Mouse (Mus musculus) forebrain, embryonic 10.5 days (tissue): ENCODE data around the gene Rasgrp2. TPM values are rescaled to one million over a fixed set of nuclear protein-coding genes. Genes with fewer than 3 reads are reported as not detected.
A peak's percentile ranks its signal among the peaks of the same experiment; 100 is the strongest.

ENCODE experiments used
- DNase-seq: peaks from one replicate; pipeline ENCODE4 v3.0.0-alpha.2; 2017; ENCODE audit warnings: low spot score; ENCODE audit errors: extremely low spot score
- H3K27ac ChIP-seq: fragments of 300-500 bp; sonication (generic); 2 replicates; pipeline ENCODE4 v1.5.1; 2016; ENCODE audit warnings: mild to moderate bottlenecking
- H3K27me3 ChIP-seq: fragments of 300-500 bp; sonication (generic); 2 replicates; pipeline ENCODE4 v1.6.1; 2016; ENCODE audit warnings: mild to moderate bottlenecking; ENCODE audit not compliant: poor library complexity, severe bottlenecking
- H3K36me3 ChIP-seq: fragments of 300-500 bp; sonication (generic); replicated peaks from 2 replicates; pipeline ENCODE4 v1.6.1; 2016; ENCODE audit warnings: mild to moderate bottlenecking, moderate library complexity
- H3K4me1 ChIP-seq: fragments of 300-500 bp; sonication (generic); 2 replicates; pipeline ENCODE4 v1.6.1; 2016
- H3K4me3 ChIP-seq: fragments of 300-500 bp; sonication (generic); 2 replicates; pipeline ENCODE4 v1.5.1; 2016; ENCODE audit warnings: mild to moderate bottlenecking, moderate library complexity
- H3K9me3 ChIP-seq: fragments of 300-500 bp; sonication (generic); 2 replicates; pipeline ENCODE4 v1.6.1; 2016; ENCODE audit warnings: mild to moderate bottlenecking, moderate library complexity
- WGBS: fragments of 180-500 bp; shearing (Covaris S2); methylation state at CpG from one replicate; pipeline ENCODE4 v1.1.7; 2016; 5-methylcytosine and 5-hydroxymethylcytosine counted together
- polyA plus RNA-seq: library from polyadenylated mRNA; unstranded; fragments of >200 nt; fragmentation: Nextera tagmentation; extraction: Ambion mirVana; gene quantifications from 2 replicates; pipeline ENCODE4 v1.2.1, GENCODE M21; 2016

The Rasgrp2 gene
- polyA plus RNA-seq, 1 experiment from 2014 or later, result 17.0 TPM

DNA sequence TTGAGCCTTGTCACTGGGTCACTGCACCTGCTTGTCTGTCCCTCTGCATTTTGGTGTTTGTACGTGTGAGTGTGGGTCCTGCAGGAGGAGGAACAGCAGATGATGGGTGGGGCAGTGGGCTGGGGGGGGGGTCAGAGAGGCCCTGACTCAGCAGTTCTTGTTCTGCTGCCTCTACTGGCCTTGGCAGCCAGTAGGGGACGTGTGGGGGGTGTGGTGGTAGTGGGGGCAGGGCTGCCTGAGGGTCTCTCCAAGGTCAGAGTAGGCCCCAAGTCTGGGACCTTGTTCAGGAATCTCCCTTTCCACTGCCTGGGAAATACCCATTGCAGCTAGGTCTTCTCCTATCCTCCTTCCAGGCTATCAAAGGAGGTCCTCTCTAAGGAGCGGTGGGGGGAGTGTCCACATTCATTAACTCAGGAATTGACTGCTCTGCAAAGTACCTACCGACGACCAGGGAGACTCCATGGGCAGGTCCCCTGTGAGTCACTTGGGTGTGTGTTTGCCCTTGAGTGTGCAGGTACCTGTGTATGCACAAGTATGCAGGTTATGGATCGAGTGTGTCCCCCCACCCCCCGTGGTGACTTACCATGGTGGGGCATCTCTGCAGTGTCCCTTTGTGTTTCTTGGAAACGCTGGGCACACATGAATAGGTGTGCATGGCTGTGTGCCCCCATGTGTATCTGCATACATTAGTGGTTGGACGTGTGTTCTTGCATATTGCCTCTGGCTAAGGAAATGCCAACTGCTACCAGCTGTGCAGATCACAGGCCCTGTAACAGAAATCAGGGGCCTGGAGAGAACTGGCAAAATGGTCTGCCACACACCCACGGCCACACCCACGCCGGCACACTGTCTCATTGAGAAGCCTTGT is 18.0 kb downstream of the Rasgrp2 start:
- 68% methylated on average over 12 of the region's 12 CpGs for WGBS
- Histone ChIP-seq H3K36me3 (no peaks in the 10 kb centered on the region), H3K4me3 (peak overlapping the region; percentile 24; the same call in 1 of the 2 replicates), H3K27ac (peak overlapping the region; percentile 66), H3K27me3 (peaks cover 67% of the 10 kb centered on the region), H3K4me1 (peaks cover 77% of the 10 kb centered on the region), H3K9me3 (no peaks in the 10 kb centered on the region)
- no peak for DNase-seq

DNA sequence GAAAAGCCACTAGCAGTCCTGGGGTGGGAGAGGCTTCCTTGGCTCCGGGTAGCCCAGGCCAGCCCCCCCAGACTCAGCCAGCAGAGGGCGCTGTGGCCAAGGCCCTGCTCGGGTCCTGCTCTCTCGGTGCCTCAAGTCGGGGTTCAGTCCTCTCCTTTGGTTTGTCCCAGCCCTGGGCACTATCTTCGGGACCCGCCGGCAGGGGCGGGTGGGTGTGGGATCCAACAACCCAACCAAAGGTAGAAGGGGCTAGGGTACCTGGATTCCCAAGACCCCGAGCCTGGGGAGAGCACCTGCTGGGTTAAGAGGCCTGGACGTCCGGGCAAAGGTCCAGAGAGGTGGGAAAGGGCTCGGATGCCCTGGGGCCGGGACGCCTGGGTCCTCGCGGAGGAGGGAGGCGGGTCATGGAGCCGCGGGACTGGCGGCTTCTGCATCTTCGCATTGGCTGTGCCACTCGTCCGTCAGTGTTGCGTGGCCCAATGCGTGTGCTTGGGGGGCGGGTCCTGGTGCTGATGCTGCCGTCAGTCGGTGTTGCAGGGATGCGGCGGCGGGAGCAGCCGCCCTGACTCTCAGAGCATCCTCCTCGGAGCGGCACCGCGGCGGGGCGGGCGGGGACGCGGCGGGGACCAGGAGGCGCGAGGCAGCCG is 19.2 kb downstream of the Rasgrp2 start, which contains the start of gene Nrxn2:
Gene Nrxn2, plus strand, starts transcription at position 499 of the 647 bp plus-strand sequence.
- Histone ChIP-seq H3K9me3 (no peaks in the 10 kb centered on the region), H3K27ac (peak within 1 kb of the TSS; percentile 88), H3K27me3 (peaks cover 74% of the 10 kb centered on the region), H3K36me3 (no peaks in the 10 kb centered on the region), H3K4me1 (peaks cover 68% of the 10 kb centered on the region), H3K4me3 (peak within 1 kb of the TSS; percentile 68)
- WGBS, result under 1% methylated on average over 46 of the region's 46 CpGs
- peak; percentile 89 for DNase-seq

DNA sequence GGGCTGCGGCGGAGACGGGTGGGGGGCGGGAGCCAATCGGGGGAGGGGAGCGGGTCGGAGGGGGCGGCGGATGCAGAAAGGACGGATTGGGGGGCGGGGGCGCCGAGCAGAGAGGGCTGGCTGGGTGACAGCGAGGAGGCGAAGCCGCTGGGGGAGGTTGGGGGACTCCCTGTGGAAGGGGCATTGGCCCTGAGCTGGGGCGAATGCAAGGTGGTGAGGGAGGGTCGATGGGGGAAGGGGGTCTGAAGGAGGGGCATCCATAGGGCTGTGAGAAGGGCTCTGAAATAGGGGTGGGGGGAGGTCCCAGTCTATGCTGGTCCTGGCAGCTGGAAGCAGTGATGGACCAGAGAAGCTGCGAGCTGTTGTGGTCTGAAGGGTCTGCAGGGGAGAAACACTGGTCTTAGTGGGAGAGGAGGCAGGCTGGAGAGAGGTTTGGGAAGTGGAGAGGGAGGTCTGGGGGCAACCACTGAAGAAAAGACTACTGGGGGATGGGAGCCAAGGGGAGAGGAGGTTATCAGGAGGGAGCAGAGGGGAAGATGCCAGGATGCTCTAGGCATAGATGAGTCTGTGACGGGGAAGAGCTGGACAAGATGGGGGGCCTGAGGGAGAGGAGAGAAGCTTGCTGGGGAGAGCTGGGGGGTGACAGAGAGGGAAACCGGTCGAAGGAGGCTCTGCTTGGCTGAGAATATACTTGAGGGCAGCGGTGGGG is 20.0 kb downstream of the Rasgrp2 start:
- Histone ChIP-seq H3K4me3 (peak overlapping the region; percentile 68), H3K36me3 (no peaks in the 10 kb centered on the region), H3K9me3 (no peaks in the 10 kb centered on the region), H3K27ac (peak overlapping the region; percentile 88), H3K27me3 (peaks cover 77% of the 10 kb centered on the region), H3K4me1 (peaks cover 67% of the 10 kb centered on the region)
- DNase-seq, result no peak
- 5% methylated on average over 22 of the region's 23 CpGs for WGBS

DNA sequence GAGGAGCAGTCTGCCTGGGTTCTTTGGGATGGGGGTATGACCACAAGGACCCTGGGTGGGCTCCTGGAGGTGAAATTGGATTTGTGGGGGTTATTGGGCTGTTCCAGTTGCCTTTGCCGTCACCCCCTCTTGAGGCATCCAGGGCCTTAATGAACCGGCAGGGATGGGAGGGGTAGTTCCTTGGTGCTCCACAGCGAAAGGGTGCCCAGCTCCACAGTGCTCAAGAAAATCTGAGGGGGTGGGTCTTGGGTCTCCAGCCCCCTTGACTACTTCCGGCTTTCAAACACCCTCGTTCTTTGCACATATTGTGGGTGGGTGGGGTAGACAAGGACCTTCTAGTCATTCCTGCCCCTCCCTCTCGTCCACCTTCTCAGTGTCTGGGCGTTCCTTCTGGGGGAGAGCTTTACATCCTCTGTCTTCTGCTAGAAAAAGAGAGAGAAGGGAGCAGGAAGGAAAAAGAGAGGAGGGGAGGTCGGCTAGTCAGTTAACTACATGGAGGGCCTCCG is 20.7 kb downstream of the Rasgrp2 start:
- Histone ChIP-seq H3K27ac (no peak overlapping the region), H3K27me3 (peaks cover 80% of the 10 kb centered on the region), H3K9me3 (no peaks in the 10 kb centered on the region), H3K4me1 (peaks cover 69% of the 10 kb centered on the region), H3K4me3 (peak overlapping the region; percentile 68), H3K36me3 (no peaks in the 10 kb centered on the region)
- DNase-seq, result no peak
- WGBS, result 58% methylated on average over 9 of the region's 9 CpGs

DNA sequence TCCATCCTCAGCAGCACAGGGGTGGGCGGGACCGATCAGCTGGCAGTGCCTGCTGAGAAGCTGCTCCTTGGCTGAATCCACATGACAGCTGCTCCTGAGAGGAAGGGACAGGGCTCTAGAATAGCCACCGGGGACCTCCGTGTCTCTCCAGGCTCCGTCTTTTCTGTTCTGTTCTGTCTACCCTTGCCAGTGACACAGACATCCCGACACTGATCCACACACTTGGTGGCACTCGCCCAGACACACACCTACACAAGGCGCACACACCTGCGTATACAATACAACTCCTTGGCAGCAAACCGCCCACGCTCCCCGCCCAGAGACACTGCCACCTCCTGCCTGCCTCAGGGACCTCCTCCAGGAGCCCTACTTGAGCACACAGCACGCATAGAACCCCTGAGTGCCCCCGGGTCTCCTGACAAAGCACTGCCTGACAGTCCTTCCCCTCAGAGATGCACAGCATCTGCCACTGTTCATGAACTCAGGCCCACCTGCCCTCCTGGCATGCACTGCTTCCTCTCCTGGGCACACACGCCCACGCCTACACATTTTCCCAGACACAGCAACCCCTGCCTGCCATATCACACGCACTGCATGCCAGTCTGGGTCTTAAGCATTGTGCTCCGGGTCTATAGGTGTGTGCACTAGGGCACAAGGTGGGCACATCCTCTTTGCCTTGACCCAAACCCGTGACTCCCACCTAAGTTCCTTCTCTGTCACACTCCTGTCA is 21.5 kb downstream of the Rasgrp2 start:
- Histone ChIP-seq H3K4me3 (peak overlapping the region; percentile 68; the same call in 1 of the 2 replicates), H3K27ac (no peak overlapping the region), H3K4me1 (peaks cover 69% of the 10 kb centered on the region), H3K9me3 (no peaks in the 10 kb centered on the region), H3K36me3 (no peaks in the 10 kb centered on the region), H3K27me3 (peaks cover 88% of the 10 kb centered on the region)
- no peak for DNase-seq
- WGBS, result 63% methylated on average over 19 of the region's 19 CpGs

DNA sequence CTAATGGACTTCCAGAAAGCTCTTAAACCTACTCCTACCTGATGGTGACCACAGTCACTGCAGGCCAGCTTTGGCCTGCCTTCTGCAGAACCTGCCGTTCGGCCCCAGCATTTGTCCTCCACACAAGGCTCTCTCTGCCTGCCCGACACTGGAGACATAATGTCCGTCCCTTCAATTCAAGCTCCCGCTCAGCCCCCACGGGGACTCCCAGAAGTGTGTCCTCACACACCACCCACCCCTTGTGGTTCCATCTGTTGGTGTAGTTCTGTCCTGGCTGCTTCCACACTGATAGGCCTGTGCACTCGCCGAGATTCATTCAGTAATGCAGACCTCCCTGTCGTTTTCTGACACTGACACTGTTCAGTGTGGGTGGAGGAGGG is 22.1 kb downstream of the Rasgrp2 start:
- WGBS, result 84% methylated on average over 9 of the region's 9 CpGs
- Histone ChIP-seq H3K4me1 (peaks cover 69% of the 10 kb centered on the region), H3K27ac (no peak overlapping the region), H3K4me3 (no peak overlapping the region), H3K9me3 (no peaks in the 10 kb centered on the region), H3K27me3 (peaks cover 94% of the 10 kb centered on the region), H3K36me3 (no peaks in the 10 kb centered on the region)
- no peak for DNase-seq

DNA sequence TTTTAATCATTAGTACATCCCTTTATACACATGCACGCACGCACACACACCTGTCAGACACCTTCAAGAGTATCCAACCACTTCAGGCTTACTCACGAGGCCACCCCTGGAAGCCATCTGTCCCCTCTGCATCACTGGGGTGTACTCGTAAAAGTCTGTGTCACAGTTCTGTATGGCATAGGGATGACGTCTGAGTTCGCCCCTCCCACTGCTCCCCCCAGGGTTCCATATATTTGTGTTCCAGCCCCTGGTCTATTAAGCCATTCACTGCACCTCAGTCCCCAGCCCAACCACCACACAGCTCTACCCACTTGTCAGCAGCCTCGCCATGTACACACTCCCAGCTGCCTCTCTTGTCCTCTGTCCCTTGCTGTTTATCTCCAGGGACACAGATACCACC is 22.9 kb downstream of the Rasgrp2 start:
- 75% methylated on average over 7 of the region's 7 CpGs for WGBS
- peaks cover 95% of the 10 kb centered on the region for H3K27me3 ChIP-seq
- no peak overlapping the region for H3K4me3 ChIP-seq
- no peak overlapping the region for H3K27ac ChIP-seq
- H3K9me3 ChIP-seq, result no peaks in the 10 kb centered on the region
- H3K36me3 ChIP-seq, result no peaks in the 10 kb centered on the region
- no peak for DNase-seq
- peaks cover 69% of the 10 kb centered on the region for H3K4me1 ChIP-seq

DNA sequence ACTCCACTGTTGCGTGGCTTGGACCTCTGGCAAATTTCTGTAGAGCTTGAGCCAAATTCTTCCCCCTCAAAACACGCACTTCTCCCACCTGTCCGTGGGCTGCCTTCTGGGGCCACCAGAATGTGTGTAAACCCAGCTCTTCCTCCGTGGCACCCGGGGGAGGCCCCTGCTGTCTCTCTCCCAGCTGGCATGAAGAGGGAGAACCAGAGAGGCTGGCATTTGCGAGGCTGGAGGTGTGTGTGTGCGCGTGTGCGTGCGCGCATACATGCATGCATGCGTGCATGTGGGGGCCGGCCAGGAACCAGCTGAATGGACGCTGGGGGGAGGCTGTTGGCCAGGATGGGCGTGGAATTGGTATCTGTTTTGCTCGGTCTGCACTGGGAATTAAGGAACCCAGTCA is 24.1 kb downstream of the Rasgrp2 start:
- WGBS, result 89% methylated on average over 16 of the region's 16 CpGs
- no peak for DNase-seq
- peaks cover 95% of the 10 kb centered on the region for H3K27me3 ChIP-seq
- H3K4me3 ChIP-seq, result no peak overlapping the region
- no peak overlapping the region for H3K27ac ChIP-seq
- no peaks in the 10 kb centered on the region for H3K36me3 ChIP-seq
- peaks cover 69% of the 10 kb centered on the region for H3K4me1 ChIP-seq
- H3K9me3 ChIP-seq, result peaks cover 3% of the 10 kb centered on the region; the same call in 1 of the 2 replicates

DNA sequence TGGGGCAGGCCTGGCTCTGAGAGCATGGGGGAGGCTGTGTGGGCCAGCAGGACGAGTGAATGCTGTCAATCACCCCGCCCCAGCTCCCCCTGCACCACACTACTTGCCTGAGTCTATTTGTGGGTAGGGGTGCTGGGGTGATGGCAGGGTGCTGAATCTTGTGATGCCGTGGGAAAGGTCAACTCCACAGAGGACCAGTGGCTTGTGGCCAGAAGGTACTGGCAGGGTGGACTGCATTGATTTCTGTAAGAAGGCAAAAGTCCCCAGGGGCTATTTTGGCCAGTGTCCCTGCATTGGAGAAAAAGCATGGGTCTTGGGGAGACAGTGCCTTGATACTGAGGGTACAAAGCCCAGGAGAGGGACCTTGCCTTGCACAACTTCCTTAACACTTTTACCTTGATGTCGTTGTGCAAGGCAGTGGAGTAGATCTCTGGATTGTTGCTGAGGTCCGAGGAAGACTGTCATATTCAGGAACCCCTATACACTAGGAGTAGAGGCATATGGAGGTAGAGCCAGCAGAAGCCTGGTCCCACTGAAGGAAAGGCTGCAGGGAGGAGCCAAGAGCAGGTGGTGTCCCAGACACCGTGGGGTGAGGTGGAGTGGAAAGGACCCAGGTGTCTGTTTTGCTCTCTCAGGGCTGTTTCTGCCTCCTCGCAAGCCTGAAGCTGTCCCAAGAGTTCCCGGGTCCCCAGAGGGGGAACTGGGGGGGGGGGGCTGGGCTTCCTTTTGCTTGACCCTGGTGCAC is 25.2 kb downstream of the Rasgrp2 start:
- no peaks in the 10 kb centered on the region for H3K36me3 ChIP-seq
- no peak overlapping the region for H3K27ac ChIP-seq

DNA sequence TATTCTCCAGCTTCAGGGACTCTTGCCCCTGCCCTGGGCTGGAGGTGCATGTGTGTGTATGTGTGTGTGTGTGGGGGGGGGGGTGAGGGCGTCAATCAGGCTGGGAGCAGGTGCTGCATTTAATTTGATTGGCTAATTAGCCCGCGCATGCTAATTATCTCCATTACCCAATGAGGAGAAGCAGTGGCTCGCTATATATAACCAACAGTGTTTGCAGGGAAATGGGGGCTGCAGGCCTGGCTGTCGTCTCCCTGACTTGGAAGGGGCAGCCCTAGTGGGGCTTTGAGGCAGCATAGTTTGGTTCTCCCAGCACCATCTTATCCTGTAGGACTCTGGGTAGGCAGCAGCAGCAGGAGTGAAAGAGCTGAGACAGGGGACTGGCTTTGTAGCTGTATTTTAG is 26.5 kb downstream of the Rasgrp2 start:
- Histone ChIP-seq H3K4me3 (no peak overlapping the region), H3K27ac (no peak overlapping the region), H3K4me1 (peaks cover 58% of the 10 kb centered on the region), H3K36me3 (no peaks in the 10 kb centered on the region), H3K9me3 (peaks cover 3% of the 10 kb centered on the region; the same call in 1 of the 2 replicates), H3K27me3 (peaks cover 95% of the 10 kb centered on the region)
- WGBS, result 48% methylated on average over 5 of the region's 5 CpGs
- DNase-seq, result no peak

More for the DNA sequence above, 25.2 kb downstream of the Rasgrp2 start:
- DNase-seq, result no peak
- H3K4me1 ChIP-seq, result peaks cover 69% of the 10 kb centered on the region
- no peak overlapping the region for H3K4me3 ChIP-seq
- H3K27me3 ChIP-seq, result peaks cover 95% of the 10 kb centered on the region
- peaks cover 3% of the 10 kb centered on the region; the same call in 1 of the 2 replicates for H3K9me3 ChIP-seq
- 69% methylated on average over 8 of the region's 8 CpGs for WGBS

DNA sequence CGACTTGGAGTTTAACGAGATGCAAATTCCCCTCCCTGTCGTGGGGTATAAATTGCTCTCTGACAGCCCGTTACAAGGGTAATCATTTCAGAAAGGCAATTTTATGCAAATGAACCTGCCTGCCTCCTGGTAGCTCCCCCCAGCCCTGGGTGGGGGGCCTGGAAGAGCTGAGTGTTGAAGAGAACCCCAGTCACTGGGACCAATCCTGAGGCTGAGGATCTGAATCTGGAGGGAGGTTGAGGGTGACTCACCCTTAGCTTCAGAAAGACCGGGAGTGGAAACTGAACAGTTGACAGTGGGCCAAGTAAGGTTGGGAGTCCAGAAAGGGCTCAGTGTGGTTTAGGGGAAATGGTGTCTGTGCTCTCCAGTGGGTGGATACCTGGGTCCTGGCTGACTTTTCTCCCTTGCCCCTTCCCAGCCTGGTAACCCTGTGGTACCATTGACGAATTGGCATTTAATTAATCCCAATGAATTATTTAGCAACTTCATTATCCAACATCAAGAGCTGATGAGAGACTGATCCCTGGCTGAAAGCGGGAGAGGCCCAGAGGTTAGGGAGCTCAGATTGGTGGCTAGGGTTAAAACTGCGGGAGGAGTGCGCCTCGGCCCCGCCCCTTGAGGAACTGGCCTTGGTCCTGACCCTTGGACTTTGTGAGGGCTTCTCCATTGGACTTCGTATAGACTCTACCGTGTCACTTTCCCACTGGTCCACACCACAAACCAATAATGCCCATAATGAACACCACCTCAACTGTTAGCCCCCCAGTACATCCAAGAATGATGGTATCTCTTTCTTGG is 27.8 kb downstream of the Rasgrp2 start:
- peaks cover 91% of the 10 kb centered on the region for H3K27me3 ChIP-seq
- 22% methylated on average over 13 of the region's 13 CpGs for WGBS
- H3K4me1 ChIP-seq, result peaks cover 57% of the 10 kb centered on the region
- H3K4me3 ChIP-seq, result peak overlapping the region; percentile 55; the same call in 1 of the 2 replicates
- no peaks in the 10 kb centered on the region for H3K36me3 ChIP-seq
- H3K9me3 ChIP-seq, result peaks cover 3% of the 10 kb centered on the region; the same call in 1 of the 2 replicates
- DNase-seq, result peak; percentile 70
- no peak overlapping the region for H3K27ac ChIP-seq
